Mouse (Mus musculus): Measurements from ENCODE around the gene Naxd. TPM values are rescaled to one million over a fixed set of nuclear protein-coding genes. Genes with fewer than 3 reads are reported as not detected.

The Naxd gene
- polyA plus RNA-seq, 1 experiment = 154 TPM

- peak; percentile 51 for DNase-seq (ENCODE audit: low spot score)
These were observed 59.6 kb downstream of the Naxd start for GRCm38 (mm10) chr8:11556691-11557423.

GRCm38 (mm10) chr8:11557424-11557767 lies 60.1 kb downstream of the Naxd start:
- DNase-seq (ENCODE audit: low spot score) = no peak

GRCm38 (mm10) chr8:11557768-11558629 lies 60.7 kb downstream of the Naxd start:
- DNase-seq (ENCODE audit: low spot score) = peak; percentile 98

GRCm38 (mm10) chr8:11559511-11559910 lies 62.2 kb downstream of the Naxd start:
- no peak for DNase-seq (ENCODE audit: low spot score)

- no peak for DNase-seq (ENCODE audit: low spot score)
These were observed 62.9 kb downstream of the Naxd start for GRCm38 (mm10) chr8:11560220-11560619.

- DNase-seq (ENCODE audit: low spot score) = no peak
These were observed 66.9 kb downstream of the Naxd start for GRCm38 (mm10) chr8:11564236-11564635.

Other genes starting within 250 kb of the Naxd start
- 109 and 190 TPM in 2 replicates for gene Col4a2, start 184.7 kb upstream of the Naxd start, polyA plus RNA-seq (2012; rRNA removed)
- gene Col4a1, start 184.7 kb upstream of the Naxd start, polyA plus RNA-seq (2012; rRNA removed) = 261 and 385 TPM in 2 replicates
- gene Rab20, start 18.8 kb upstream of the Naxd start, polyA plus RNA-seq (2012; rRNA removed) = 24.9 and 29.8 TPM in 2 replicates
- 38.5 and 42.4 TPM in 2 replicates for gene Cars2, start 53.3 kb downstream of the Naxd start, polyA plus RNA-seq (2012; rRNA removed)
- gene Ing1, start 58.1 kb downstream of the Naxd start, polyA plus RNA-seq (2012; rRNA removed) = 41.4 and 47.0 TPM in 2 replicates
- gene Ankrd10, start 138.3 kb downstream of the Naxd start, polyA plus RNA-seq (2012; rRNA removed) = 80.5 and 95.6 TPM in 2 replicates
- not detected in 2 replicates for gene 1700016D06Rik, start 203.6 kb downstream of the Naxd start, polyA plus RNA-seq (2012; rRNA removed)
- 31.5 and 43.8 TPM in 2 replicates for gene Arhgef7, start 230.2 kb downstream of the Naxd start, polyA plus RNA-seq (2012; rRNA removed)